Mouse (Mus musculus) heart, embryonic 14.5 days (tissue): ENCODE results near the gene Kdm2b. TPM values are rescaled to one million over a fixed set of nuclear protein-coding genes. Genes with fewer than 3 reads are reported as not detected.

Source experiments
- ATAC-seq: fragments of 200-750 bp; cut with Nextera tagmentation; 2 replicates; pipeline ENCODE4 v1.8.0; 2017; ENCODE audit warnings: low read depth, moderate TSS enrichment; ENCODE audit not compliant: insufficient number of reproducible peaks, insufficient read depth, low FRiP score
- H3K27ac ChIP-seq, 2 experiments: fragments of 200-500 bp in 1 of 2; fragments of 300-500 bp in 1 of 2; sonication (generic) in 1 of 2; replicated peaks in 1 of 2; 2 replicates each; pipeline ENCODE4 v1.5.1; 2012 to 2014; ENCODE audit warnings: low read depth in 2 of 2, low read length in 2 of 2, control low read depth in 1 of 2, mild to moderate bottlenecking in 1 of 2, mixed read lengths in 1 of 2; ENCODE audit not compliant: control insufficient read depth in 1 of 2, insufficient read depth in 1 of 2
- H3K27me3 ChIP-seq: fragments of 300-500 bp; sonication (generic); 2 replicates; pipeline ENCODE4 v1.6.1; 2014; ENCODE audit warnings: mild to moderate bottlenecking, low read length, control low read depth; ENCODE audit not compliant: control insufficient read depth, insufficient read depth
- H3K36me3 ChIP-seq: fragments of 300-500 bp; sonication (generic); 2 replicates; pipeline ENCODE4 v1.6.1; 2014; ENCODE audit warnings: mild to moderate bottlenecking, control low read depth, low read length, mixed read lengths; ENCODE audit not compliant: control insufficient read depth, insufficient read depth
- H3K4me1 ChIP-seq, 2 experiments: fragments of 200-500 bp in 1 of 2; fragments of 300-500 bp in 1 of 2; sonication (generic) in 1 of 2; 2 replicates each; pipeline ENCODE4 v1.6.1; 2012 to 2014; ENCODE audit warnings: low read length in 2 of 2, control low read depth in 1 of 2, mixed read lengths in 1 of 2; ENCODE audit not compliant: control insufficient read depth in 2 of 2, insufficient read depth in 2 of 2
- H3K4me2 ChIP-seq: fragments of 300-500 bp; sonication (generic); 2 replicates; pipeline ENCODE4 v1.6.1; 2014; ENCODE audit warnings: mild to moderate bottlenecking, low read length
- H3K4me3 ChIP-seq, 2 experiments: fragments of 200-500 bp in 1 of 2; fragments of 300-500 bp in 1 of 2; sonication (generic) in 1 of 2; 2 replicates each; pipeline ENCODE4 v1.5.1; 2012 to 2014; ENCODE audit warnings: low read length in 2 of 2, mild to moderate bottlenecking in 2 of 2, control low read depth in 1 of 2, low read depth in 1 of 2, moderate library complexity in 1 of 2; ENCODE audit not compliant: control insufficient read depth in 1 of 2, insufficient read depth in 1 of 2
- H3K9ac ChIP-seq: fragments of 300-500 bp; sonication (generic); 2 replicates; pipeline ENCODE4 v1.6.1; 2014; ENCODE audit warnings: mild to moderate bottlenecking, low read length
- H3K9me3 ChIP-seq: fragments of 300-500 bp; sonication (generic); 2 replicates; pipeline ENCODE4 v1.6.1; 2016; ENCODE audit warnings: low read length, control low read depth; ENCODE audit not compliant: control insufficient read depth
- WGBS: fragments of 180-500 bp; shearing (Covaris S2); extraction: QIAGEN DNeasy Blood & Tissue Kit; methylation state at CpG from one replicate; pipeline ENCODE4 v1.1.7; 2014; 5-methylcytosine and 5-hydroxymethylcytosine counted together
- polyA plus RNA-seq: library from polyadenylated mRNA; unstranded; fragments of >200 nt; fragmentation: Nextera tagmentation; extraction: Ambion mirVana; gene quantifications from 2 replicates; pipeline ENCODE4 v1.2.1, GENCODE M21; 2014

The Kdm2b gene
- polyA plus RNA-seq, 1 experiment from 2014 or later: 24.2 TPM

- 74% methylated on average over 10 of the region's 10 CpGs for WGBS
- no peak overlapping the region for H3K9ac ChIP-seq
- H3K9me3 ChIP-seq: no peaks in the 10 kb centered on the region
- no peaks in the 10 kb centered on the region for H3K27me3 ChIP-seq
- H3K36me3 ChIP-seq: no peaks in the 10 kb centered on the region
- H3K4me3 ChIP-seq: no peak overlapping the region
- no peaks in the 10 kb centered on the region for H3K4me1 ChIP-seq
- no peak for ATAC-seq
- no peak overlapping the region for H3K4me2 ChIP-seq
- no peak overlapping the region for H3K27ac ChIP-seq
Measured at GRCm38 (mm10) chr5:122832996-122833395, 156.6 kb downstream of the Kdm2b start.

DNA sequence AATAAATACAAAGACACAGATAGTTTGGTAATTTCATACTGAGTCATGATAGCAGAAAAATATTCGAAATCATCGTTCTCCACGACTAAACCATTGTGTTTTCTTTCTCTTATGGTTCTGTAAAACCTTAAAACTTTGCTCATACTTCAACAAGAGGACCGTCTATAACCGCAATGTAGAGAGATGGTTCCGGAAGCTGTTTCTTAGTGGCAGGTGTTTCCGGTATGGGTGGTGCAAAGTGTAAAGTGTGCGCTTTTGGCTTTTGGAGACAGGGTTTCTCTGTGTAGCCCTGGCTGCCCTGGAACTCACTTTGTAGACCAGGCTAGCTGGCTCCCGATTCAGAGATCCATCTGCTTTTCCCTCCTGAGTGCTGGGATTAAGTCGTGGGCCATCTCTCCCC is 157.1 kb downstream of the Kdm2b start:
- H3K4me1 ChIP-seq: no peaks in the 10 kb centered on the region
- 88% methylated on average over 10 of the region's 10 CpGs for WGBS
- no peaks in the 10 kb centered on the region for H3K27me3 ChIP-seq
- H3K27ac ChIP-seq: no peak overlapping the region
- no peak overlapping the region for H3K4me3 ChIP-seq
- no peak for ATAC-seq
- no peak overlapping the region for H3K9ac ChIP-seq
- H3K9me3 ChIP-seq: no peaks in the 10 kb centered on the region
- H3K36me3 ChIP-seq: no peaks in the 10 kb centered on the region
- H3K4me2 ChIP-seq: no peak overlapping the region

DNA sequence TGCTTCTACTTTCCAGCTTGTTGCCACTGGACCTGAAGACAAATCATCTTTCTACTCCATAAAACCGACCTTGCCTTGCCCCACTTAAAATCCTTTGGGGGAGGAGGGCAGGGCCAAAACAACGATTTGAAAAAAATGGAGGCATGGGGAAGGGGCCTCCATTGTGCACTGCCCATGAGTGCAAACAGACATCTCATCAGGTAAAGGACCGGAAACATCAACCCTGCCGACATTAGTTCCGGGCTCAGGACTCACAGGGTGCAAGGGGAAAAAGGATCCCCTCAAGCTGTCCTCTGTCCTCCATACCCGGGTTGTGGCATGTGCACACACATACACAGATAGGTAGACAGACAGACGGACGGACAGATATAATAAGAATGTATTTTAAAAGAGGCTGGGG is 164.5 kb downstream of the Kdm2b start:
- ATAC-seq: no peak
- Histone ChIP-seq H3K9ac (no peak overlapping the region), H3K9me3 (no peaks in the 10 kb centered on the region), H3K27ac (no peak overlapping the region), H3K27me3 (no peaks in the 10 kb centered on the region), H3K36me3 (no peaks in the 10 kb centered on the region), H3K4me2 (no peak overlapping the region), H3K4me1 (peaks cover 2 to 5% of the 10 kb centered on the region in 2 experiments; a peak in 3 of 4 replicates), H3K4me3 (no peak overlapping the region)
- 73% methylated on average over 8 of the region's 8 CpGs for WGBS

DNA sequence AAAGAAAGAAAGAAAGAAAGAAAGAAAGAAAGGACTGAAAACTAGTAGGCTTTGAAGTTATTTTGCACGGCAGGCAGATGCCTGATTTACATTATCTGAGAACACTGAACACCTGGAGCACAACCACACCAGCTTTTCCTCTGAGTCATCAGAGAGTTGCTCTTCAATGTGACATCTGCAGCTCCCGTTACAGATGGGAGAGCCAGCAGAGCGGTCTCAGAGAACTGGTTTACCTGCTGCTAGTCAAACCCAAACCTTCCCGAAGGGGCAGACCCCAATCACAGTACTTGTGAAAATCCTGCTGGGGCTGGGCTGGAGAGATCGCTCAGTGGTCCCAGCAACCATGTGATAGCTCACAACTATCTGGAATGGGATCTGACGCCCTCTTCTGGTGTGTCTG is 165.2 kb downstream of the Kdm2b start:
- H3K36me3 ChIP-seq: peaks cover 3% of the 10 kb centered on the region
- H3K4me3 ChIP-seq: no peak overlapping the region
- H3K27ac ChIP-seq: no peak overlapping the region
- peaks cover 4 to 11% of the 10 kb centered on the region in 2 experiments; a peak in 3 of 4 replicates for H3K4me1 ChIP-seq
- H3K4me2 ChIP-seq: no peak overlapping the region
- ATAC-seq: no peak
- 61% methylated on average over 6 of the region's 6 CpGs for WGBS
- no peaks in the 10 kb centered on the region for H3K27me3 ChIP-seq
- H3K9me3 ChIP-seq: no peaks in the 10 kb centered on the region
- no peak overlapping the region for H3K9ac ChIP-seq

GRCm38 (mm10) chr5:122823976-122824375 is 165.6 kb downstream of the Kdm2b start:
- H3K9me3 ChIP-seq: no peaks in the 10 kb centered on the region
- H3K27ac ChIP-seq: no peak overlapping the region
- H3K4me1 ChIP-seq: peaks cover 6 to 14% of the 10 kb centered on the region in 2 experiments
- no peaks in the 10 kb centered on the region for H3K27me3 ChIP-seq
- no peak overlapping the region for H3K9ac ChIP-seq
- peaks cover 8% of the 10 kb centered on the region for H3K36me3 ChIP-seq
- H3K4me2 ChIP-seq: no peak overlapping the region
- ATAC-seq: no peak
- no peak overlapping the region for H3K4me3 ChIP-seq
- WGBS: 69% methylated on average over 1 of the region's 1 CpGs

DNA sequence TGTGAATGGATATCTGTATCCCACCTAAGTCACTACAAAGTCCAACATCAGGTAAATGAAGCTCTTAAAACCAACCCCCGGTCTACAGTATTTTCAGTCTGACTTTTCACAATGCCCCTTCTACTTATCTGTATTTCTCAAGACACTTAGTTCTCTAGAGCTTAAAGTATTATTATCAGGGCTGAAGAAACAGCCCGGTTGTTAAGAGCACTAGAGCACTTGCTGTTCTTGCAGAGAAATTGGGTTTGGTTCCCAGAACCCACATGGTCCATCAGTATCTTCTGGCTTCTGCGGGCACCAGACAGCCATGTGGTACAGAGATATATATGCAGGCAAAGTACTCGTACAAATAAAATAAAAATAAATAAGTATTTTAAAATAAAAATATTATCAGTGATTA is 167.2 kb downstream of the Kdm2b start:
- no peak for ATAC-seq
- WGBS: 83% methylated on average over 4 of the region's 4 CpGs
- Histone ChIP-seq H3K36me3 (peaks cover 23% of the 10 kb centered on the region), H3K4me2 (no peak overlapping the region), H3K9ac (no peak overlapping the region), H3K9me3 (no peaks in the 10 kb centered on the region), H3K4me3 (no peak overlapping the region), H3K27me3 (no peaks in the 10 kb centered on the region), H3K4me1 (peaks cover 6 to 14% of the 10 kb centered on the region in 2 experiments), H3K27ac (no peak overlapping the region)

DNA sequence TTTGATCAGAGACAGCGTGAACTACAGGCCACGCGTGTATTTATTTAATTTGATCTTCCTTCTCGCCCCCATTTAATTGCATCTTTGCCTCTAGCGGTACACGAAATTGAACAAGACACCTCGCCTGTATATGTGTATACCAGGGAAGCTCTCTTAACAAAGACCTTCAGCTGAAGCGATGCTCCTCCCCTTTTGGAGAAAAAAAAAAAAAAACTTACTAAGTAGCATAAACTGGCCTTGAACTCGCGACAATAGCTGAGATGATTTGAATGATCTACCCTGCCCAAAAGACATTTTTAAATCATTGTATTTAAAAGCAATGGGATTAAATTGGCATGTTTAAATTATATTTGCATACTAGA is 168.1 kb downstream of the Kdm2b start:
- Histone ChIP-seq H3K27ac (peak overlapping the region; percentile 88 to 96), H3K9me3 (no peaks in the 10 kb centered on the region), H3K4me2 (peak overlapping the region; percentile 66), H3K4me1 (peaks cover 6 to 14% of the 10 kb centered on the region in 2 experiments), H3K27me3 (no peaks in the 10 kb centered on the region), H3K36me3 (peaks cover 33% of the 10 kb centered on the region), H3K9ac (peak overlapping the region; percentile 68), H3K4me3 (peak overlapping the region; percentile 64 to 83)
- under 1% methylated on average over 10 of the region's 10 CpGs for WGBS
- ATAC-seq: peak; percentile 14; the same call in 1 of the 2 replicates

- peak within 1 kb of the TSS; percentile 66 for H3K4me2 ChIP-seq
- peak; percentile 100 for ATAC-seq
- WGBS: under 1% methylated on average over 55 of the region's 55 CpGs
Measured at GRCm38 (mm10) chr5:122820777-122821523, 168.7 kb downstream of the Kdm2b start, which contains the start of gene Anapc5. Gene Anapc5 (minus strand): TSS chr5:122821339.

More at GRCm38 (mm10) chr5:122820777-122821523, 168.7 kb downstream of the Kdm2b start, which contains the start of gene Anapc5:
- Histone ChIP-seq H3K36me3 (peaks cover 38% of the 10 kb centered on the region), H3K27ac (peak within 1 kb of the TSS; percentile 90 to 96), H3K9ac (peak within 1 kb of the TSS; percentile 91), H3K4me1 (peaks cover 6 to 14% of the 10 kb centered on the region in 2 experiments), H3K4me3 (peak within 1 kb of the TSS; percentile 64 to 83), H3K9me3 (no peaks in the 10 kb centered on the region), H3K27me3 (no peaks in the 10 kb centered on the region)
